23 mouse cellular contexts compared by ENCODE assay signal in the genomic region with DNA sequence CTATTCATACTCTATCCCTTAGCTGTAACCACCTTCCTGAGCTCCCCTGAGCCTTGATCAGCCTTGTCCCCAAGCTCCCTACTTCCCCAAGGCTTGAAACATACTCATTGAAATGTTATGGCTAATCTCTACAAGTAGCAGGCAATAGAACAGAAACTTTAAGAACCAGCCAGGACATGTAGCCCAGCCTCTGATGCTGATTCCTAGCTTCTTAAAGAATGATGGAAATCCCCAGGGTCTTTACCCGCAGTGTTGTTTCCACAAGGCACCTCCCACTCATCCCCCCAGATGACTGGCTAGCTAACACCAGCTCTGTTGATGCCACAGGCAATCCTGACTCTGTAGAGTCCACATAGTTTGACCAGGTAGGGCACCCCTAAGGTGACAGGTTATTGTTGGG. TPM values are rescaled to one million over a fixed set of nuclear protein-coding genes. Genes with fewer than 3 reads are reported as not detected.
DNase-seq lines count a peak whose midpoint lies in the region; ATAC-seq lines count a peak whose summit lies in the region.
"Had no signal": no experiment of that assay in that cellular context is flagged by ENCODE, and none has a peak within 500 bp of the region (broad histone marks: within the 10 kb centered on the region; RNA-seq: fewer than 3 reads in every experiment).

No protein-coding gene starts in this region.

- H3K4me1 ChIP-seq in forebrain, embryonic 11.5 days (replicated peaks; ENCODE audit: control insufficient read depth, insufficient read depth, low read length), result no peaks in the 10 kb centered on the region
- peaks cover 4% of the 10 kb centered on the region; the same call in 1 of the 2 replicates for H3K4me1 ChIP-seq in forebrain, embryonic 13.5 days
- no peaks in the 10 kb centered on the region for H3K4me1 ChIP-seq in heart, embryonic 12.5 days (replicated peaks)
- H3K4me1 ChIP-seq: embryonic facial prominence, embryonic 12.5 days; forebrain, embryonic 15.5 days had no signal

- H3K9me3 ChIP-seq in forebrain, embryonic 11.5 days (ENCODE audit: control insufficient read depth, low read length), result no peaks in the 10 kb centered on the region
- no peaks in the 10 kb centered on the region for H3K9me3 ChIP-seq in forebrain, embryonic 13.5 days (replicated peaks)
- H3K9me3 ChIP-seq in heart, embryonic 12.5 days (replicated peaks), result no peaks in the 10 kb centered on the region
- H3K9me3 ChIP-seq: embryonic facial prominence, embryonic 10.5 days; embryonic facial prominence, embryonic 12.5 days; forebrain, embryonic 12.5 days; forebrain, embryonic 15.5 days had no signal

- 93% methylated on average over 1 of the region's 1 CpGs for WGBS in forebrain, embryonic 11.5 days
- WGBS in forebrain, embryonic 13.5 days, result 94% methylated on average over 1 of the region's 1 CpGs
- WGBS in heart, embryonic 12.5 days, result 84% methylated on average over 1 of the region's 1 CpGs

- H3K27ac ChIP-seq in forebrain, embryonic 11.5 days (ENCODE audit: low read depth, low read length), result no peak overlapping the region
- no peak overlapping the region for H3K27ac ChIP-seq in forebrain, embryonic 13.5 days
- no peak overlapping the region for H3K27ac ChIP-seq in heart, embryonic 12.5 days (ENCODE audit: poor library complexity, severe bottlenecking)
- H3K27ac ChIP-seq: embryonic facial prominence, embryonic 10.5 days; embryonic facial prominence, embryonic 12.5 days; forebrain, embryonic 12.5 days; forebrain, embryonic 15.5 days had no signal

- H3K4me2 ChIP-seq in forebrain, embryonic 11.5 days (ENCODE audit: low read depth, low read length, severe bottlenecking), result no peak overlapping the region
- H3K4me2 ChIP-seq in forebrain, embryonic 13.5 days, result no peak overlapping the region
- no peak overlapping the region for H3K4me2 ChIP-seq in heart, embryonic 12.5 days
- H3K4me2 ChIP-seq: embryonic facial prominence, embryonic 12.5 days; forebrain, embryonic 12.5 days; forebrain, embryonic 15.5 days had no signal

- ATAC-seq in forebrain, embryonic 11.5 days (replicated peaks; ENCODE audit: low FRiP score), result no peak
- no peak for ATAC-seq in forebrain, embryonic 13.5 days
- ATAC-seq in heart, embryonic 12.5 days (ENCODE audit: insufficient number of reproducible peaks, low FRiP score), result no peak
- ATAC-seq: activated CD4-positive, CD25-positive, alpha-beta regulatory T cell, adult 4 months; forebrain, embryonic 15.5 days; forebrain, postnatal 0 days; Patski had no signal

- no peaks in the 10 kb centered on the region for H3K27me3 ChIP-seq in forebrain, embryonic 11.5 days (ENCODE audit: control insufficient read depth, insufficient read depth, low read length)
- H3K27me3 ChIP-seq in forebrain, embryonic 13.5 days, result 0 out of 2 replicates have a peak, but pooled peaks cover 4% of the 10 kb centered on the region
- H3K27me3 ChIP-seq in heart, embryonic 12.5 days (replicated peaks), result peaks cover 14% of the 10 kb centered on the region
- H3K27me3 ChIP-seq: embryonic facial prominence, embryonic 12.5 days; forebrain, embryonic 12.5 days; forebrain, embryonic 15.5 days; Patski had no signal

- H3K9ac ChIP-seq in forebrain, embryonic 11.5 days (ENCODE audit: low read length), result no peak overlapping the region
- no peak overlapping the region for H3K9ac ChIP-seq in forebrain, embryonic 13.5 days
- H3K9ac ChIP-seq in heart, embryonic 12.5 days, result no peak overlapping the region
- H3K9ac ChIP-seq: embryonic facial prominence, embryonic 12.5 days; forebrain, embryonic 12.5 days; forebrain, embryonic 15.5 days; forebrain, postnatal 0 days had no signal

- peak; percentile 27 for DNase-seq in forebrain, embryonic 11.5 days (ENCODE audit: low spot score)
- DNase-seq in testis, postnatal 10 days (ENCODE audit: low spot score), result peak; percentile 21
- no peak for DNase-seq in testis, postnatal 14 days (ENCODE audit: low spot score)
- DNase-seq: adrenal gland, adult 8-10 months; adrenal gland, postnatal 14 days; adrenal gland, postnatal 36 days; cerebellum, adult 11-12 months; cerebellum, adult 2 months; cerebellum, adult 9-10 months; cerebellum, postnatal 10 days; cerebellum, postnatal 25 days; forebrain, postnatal 0 days had no signal

- H3K4me3 ChIP-seq in forebrain, embryonic 11.5 days (ENCODE audit: low read depth, low read length), result no peak overlapping the region
- H3K4me3 ChIP-seq in forebrain, embryonic 13.5 days, result no peak overlapping the region
- H3K4me3 ChIP-seq in heart, embryonic 12.5 days, result no peak overlapping the region
- H3K4me3 ChIP-seq: embryonic facial prominence, embryonic 10.5 days; embryonic facial prominence, embryonic 12.5 days; forebrain, embryonic 12.5 days; forebrain, embryonic 15.5 days had no signal

- no peaks in the 10 kb centered on the region for H3K36me3 ChIP-seq in forebrain, embryonic 11.5 days (ENCODE audit: control insufficient read depth, insufficient read depth, low read length)
- no peaks in the 10 kb centered on the region for H3K36me3 ChIP-seq in forebrain, embryonic 13.5 days (ENCODE audit: poor library complexity, severe bottlenecking)
- H3K36me3 ChIP-seq in heart, embryonic 12.5 days, result no peaks in the 10 kb centered on the region
- H3K36me3 ChIP-seq: embryonic facial prominence, embryonic 10.5 days; embryonic facial prominence, embryonic 12.5 days; forebrain, embryonic 12.5 days; forebrain, embryonic 15.5 days; G1E had no signal

RNA-seq across cellular contexts. Expression of a gene that starts 2.9 kb away (rescaled TPM):
- polyA plus RNA-seq in forebrain, embryonic 11.5 days (2014; fragmentation: Nextera tagmentation; extraction: Ambion mirVana), result not detected in 2 replicates
- polyA plus RNA-seq in forebrain, embryonic 13.5 days (2015; fragmentation: Nextera tagmentation; extraction: Ambion mirVana), result 0.19 and 0.37 TPM in 2 replicates
- polyA plus RNA-seq in heart, embryonic 12.5 days (2016; fragmentation: Nextera tagmentation; extraction: Ambion mirVana), result 1.3 and 1.9 TPM in 2 replicates
- polyA plus RNA-seq: forebrain, embryonic 15.5 days had no signal

RNA-seq across cellular contexts. Expression of a gene that starts 9.3 kb away (rescaled TPM):
- not detected in 2 replicates for polyA plus RNA-seq in forebrain, embryonic 11.5 days (2014; fragmentation: Nextera tagmentation; extraction: Ambion mirVana)
- not detected in 2 replicates for polyA plus RNA-seq in forebrain, embryonic 13.5 days (2015; fragmentation: Nextera tagmentation; extraction: Ambion mirVana)
- not detected in 2 replicates for polyA plus RNA-seq in heart, embryonic 12.5 days (2016; fragmentation: Nextera tagmentation; extraction: Ambion mirVana)
- polyA plus RNA-seq: activated CD4-positive, CD25-positive, alpha-beta regulatory T cell, adult 4 months; cerebellum, adult 2 months; cortical plate, adult 2 months; embryonic facial prominence, embryonic 10.5 days; embryonic facial prominence, embryonic 12.5 days; forebrain, embryonic 12.5 days; forebrain, embryonic 15.5 days; forebrain, postnatal 0 days; G1E; Patski had no signal

RNA-seq across cellular contexts. Expression of a gene that starts 11.7 kb away (rescaled TPM):
- not detected in 2 replicates for polyA plus RNA-seq in forebrain, embryonic 11.5 days (2014; fragmentation: Nextera tagmentation; extraction: Ambion mirVana)
- not detected in 2 replicates for polyA plus RNA-seq in forebrain, embryonic 13.5 days (2015; fragmentation: Nextera tagmentation; extraction: Ambion mirVana)
- not detected in 2 replicates for polyA plus RNA-seq in heart, embryonic 12.5 days (2016; fragmentation: Nextera tagmentation; extraction: Ambion mirVana)
- polyA plus RNA-seq: activated CD4-positive, CD25-positive, alpha-beta regulatory T cell, adult 4 months; C2C12; cerebellum, adult 2 months; cortical plate, adult 2 months; embryonic facial prominence, embryonic 10.5 days; embryonic facial prominence, embryonic 12.5 days; forebrain, embryonic 12.5 days; forebrain, embryonic 15.5 days; forebrain, postnatal 0 days; G1E had no signal

RNA-seq across cellular contexts. Expression of a gene that starts 50.6 kb away (rescaled TPM):
- 1.6 and 1.7 TPM in 2 replicates for polyA plus RNA-seq in forebrain, embryonic 11.5 days (2014; fragmentation: Nextera tagmentation; extraction: Ambion mirVana)
- polyA plus RNA-seq in forebrain, embryonic 13.5 days (2015; fragmentation: Nextera tagmentation; extraction: Ambion mirVana), result 0.13 and 0.38 TPM in 2 replicates
- polyA plus RNA-seq in heart, embryonic 12.5 days (2016; fragmentation: Nextera tagmentation; extraction: Ambion mirVana), result 1.3 and 2.2 TPM in 2 replicates
- polyA plus RNA-seq: activated CD4-positive, CD25-positive, alpha-beta regulatory T cell, adult 4 months; cortical plate, adult 2 months; Patski had no signal
